Mouse (Mus musculus) forebrain, embryonic 14.5 days (tissue): ENCODE measurements around the gene Kalrn. TPM values are rescaled to one million over a fixed set of nuclear protein-coding genes. Genes with fewer than 3 reads are reported as not detected.

Source experiments
- ATAC-seq: fragments of 200-750 bp; cut with Nextera tagmentation; 2 replicates; pipeline ENCODE4 v1.8.0; 2017; ENCODE audit warnings: mild to moderate bottlenecking, moderate library complexity
- DNase-seq: peaks from one replicate; pipeline ENCODE4 v3.0.0-alpha.2; 2015; ENCODE audit warnings: low spot score
- H3K27ac ChIP-seq: fragments of 300-500 bp; sonication (generic); 2 replicates; pipeline ENCODE4 v1.5.1; 2014; ENCODE audit warnings: low read depth, mild to moderate bottlenecking, control low read depth, low read length, moderate library complexity
- H3K27me3 ChIP-seq: fragments of 300-500 bp; sonication (generic); replicated peaks from 2 replicates; pipeline ENCODE4 v1.6.1; 2014; ENCODE audit warnings: low read length, control low read depth, mixed read lengths; ENCODE audit not compliant: control insufficient read depth, insufficient read depth
- H3K36me3 ChIP-seq: fragments of 300-500 bp; sonication (generic); 2 replicates; pipeline ENCODE4 v1.6.1; 2014; ENCODE audit warnings: low read length, control low read depth; ENCODE audit not compliant: control insufficient read depth, insufficient read depth
- H3K4me1 ChIP-seq: fragments of 300-500 bp; sonication (generic); 2 replicates; pipeline ENCODE4 v1.6.1; 2014; ENCODE audit warnings: antibody characterized with exemption, low read length, control low read depth; ENCODE audit not compliant: control insufficient read depth, insufficient read depth
- H3K4me2 ChIP-seq: fragments of 300-500 bp; sonication (generic); 2 replicates; pipeline ENCODE4 v1.6.1; 2014; ENCODE audit warnings: mild to moderate bottlenecking, control low read depth, low read length
- H3K4me3 ChIP-seq: fragments of 300-500 bp; sonication (generic); 2 replicates; pipeline ENCODE4 v1.5.1; 2014; ENCODE audit warnings: low read depth, low read length, control low read depth
- H3K9ac ChIP-seq: fragments of 300-500 bp; sonication (generic); 2 replicates; pipeline ENCODE4 v1.6.1; 2014; ENCODE audit warnings: mild to moderate bottlenecking, low read length, control low read depth, moderate library complexity
- H3K9me3 ChIP-seq: fragments of 300-500 bp; sonication (generic); replicated peaks from 2 replicates; pipeline ENCODE4 v1.6.1; 2016; ENCODE audit warnings: low read length, control low read depth, mixed read lengths; ENCODE audit not compliant: control insufficient read depth
- WGBS: fragments of 180-500 bp; shearing (Covaris S2); extraction: QIAGEN DNeasy Blood & Tissue Kit; methylation state at CpG from one replicate; pipeline ENCODE4 v1.1.7; 2014; 5-methylcytosine and 5-hydroxymethylcytosine counted together
- polyA plus RNA-seq: library from polyadenylated mRNA; unstranded; fragments of >200 nt; fragmentation: Nextera tagmentation; extraction: Ambion mirVana; gene quantifications from 2 replicates; pipeline ENCODE4 v1.2.1, GENCODE M21; 2014

Kalrn gene
- polyA plus RNA-seq, 1 experiment from 2014 or later: 19.7 TPM

GRCm38 (mm10) chr16:34355547-34355946 is 217.8 kb downstream of the Kalrn start:
- H3K27ac ChIP-seq: no peak overlapping the region
- H3K9me3 ChIP-seq: no peaks in the 10 kb centered on the region
- no peak overlapping the region for H3K4me2 ChIP-seq
- 88% methylated on average over 3 of the region's 3 CpGs for WGBS
- peaks cover 20% of the 10 kb centered on the region for H3K36me3 ChIP-seq
- no peaks in the 10 kb centered on the region for H3K4me1 ChIP-seq
- no peaks in the 10 kb centered on the region for H3K27me3 ChIP-seq
- DNase-seq: no peak
- no peak for ATAC-seq
- no peak overlapping the region for H3K4me3 ChIP-seq
- H3K9ac ChIP-seq: no peak overlapping the region

- 97% methylated on average over 3 of the region's 3 CpGs for WGBS
- Histone ChIP-seq H3K4me2 (no peak overlapping the region), H3K4me1 (no peaks in the 10 kb centered on the region), H3K9ac (no peak overlapping the region), H3K36me3 (peaks cover 17% of the 10 kb centered on the region), H3K4me3 (no peak overlapping the region), H3K9me3 (no peaks in the 10 kb centered on the region), H3K27me3 (no peaks in the 10 kb centered on the region), H3K27ac (no peak overlapping the region)
- ATAC-seq: no peak
- no peak for DNase-seq
Measured at GRCm38 (mm10) chr16:34354042-34354441, 219.3 kb downstream of the Kalrn start.

GRCm38 (mm10) chr16:34352747-34353146 is 220.6 kb downstream of the Kalrn start:
- Histone ChIP-seq H3K4me2 (no peak overlapping the region), H3K27ac (no peak overlapping the region), H3K4me1 (no peaks in the 10 kb centered on the region), H3K4me3 (no peak overlapping the region), H3K27me3 (no peaks in the 10 kb centered on the region), H3K9ac (no peak overlapping the region), H3K9me3 (no peaks in the 10 kb centered on the region), H3K36me3 (peaks cover 16% of the 10 kb centered on the region)
- ATAC-seq: no peak
- no peak for DNase-seq
- 83% methylated on average over 6 of the region's 6 CpGs for WGBS

GRCm38 (mm10) chr16:34351575-34352150 is 221.7 kb downstream of the Kalrn start:
- no peaks in the 10 kb centered on the region for H3K27me3 ChIP-seq
- ATAC-seq (no peak), DNase-seq (no peak)
- H3K27ac ChIP-seq: no peak overlapping the region
- no peak overlapping the region for H3K4me3 ChIP-seq
- no peaks in the 10 kb centered on the region for H3K4me1 ChIP-seq
- no peak overlapping the region for H3K4me2 ChIP-seq
- no peak overlapping the region for H3K9ac ChIP-seq
- no peaks in the 10 kb centered on the region for H3K9me3 ChIP-seq
- 86% methylated on average over 7 of the region's 7 CpGs for WGBS
- peaks cover 8% of the 10 kb centered on the region for H3K36me3 ChIP-seq

- Histone ChIP-seq H3K4me3 (no peak overlapping the region), H3K4me2 (no peak overlapping the region), H3K9ac (no peak overlapping the region), H3K9me3 (no peaks in the 10 kb centered on the region), H3K27ac (no peak overlapping the region), H3K27me3 (no peaks in the 10 kb centered on the region), H3K36me3 (no peaks in the 10 kb centered on the region), H3K4me1 (peaks cover 4% of the 10 kb centered on the region)
- no peak for DNase-seq
- WGBS: 74% methylated on average over 10 of the region's 10 CpGs
- ATAC-seq: no peak
Measured at GRCm38 (mm10) chr16:34347574-34347973, 225.8 kb downstream of the Kalrn start.

GRCm38 (mm10) chr16:34344895-34345876 is 228.1 kb downstream of the Kalrn start:
- no peak for DNase-seq
- Histone ChIP-seq H3K36me3 (no peaks in the 10 kb centered on the region), H3K27me3 (no peaks in the 10 kb centered on the region), H3K9me3 (no peaks in the 10 kb centered on the region), H3K27ac (no peak overlapping the region), H3K4me3 (no peak overlapping the region), H3K4me2 (no peak overlapping the region), H3K9ac (no peak overlapping the region), H3K4me1 (peaks cover 9% of the 10 kb centered on the region)
- 89% methylated on average over 8 of the region's 8 CpGs for WGBS
- ATAC-seq: no peak

- H3K9me3 ChIP-seq: no peaks in the 10 kb centered on the region
- WGBS: 54% methylated on average over 1 of the region's 1 CpGs
- no peak overlapping the region for H3K27ac ChIP-seq
- peaks cover 11% of the 10 kb centered on the region for H3K4me1 ChIP-seq
- H3K9ac ChIP-seq: no peak overlapping the region
- no peak overlapping the region for H3K4me3 ChIP-seq
- peak; percentile 58; the same call in 1 of the 2 replicates for ATAC-seq
- DNase-seq: peak; percentile 67
- H3K36me3 ChIP-seq: no peaks in the 10 kb centered on the region
- H3K27me3 ChIP-seq: no peaks in the 10 kb centered on the region
- no peak overlapping the region for H3K4me2 ChIP-seq
Measured at GRCm38 (mm10) chr16:34343968-34344367, 229.4 kb downstream of the Kalrn start.

GRCm38 (mm10) chr16:34343161-34343560 is 230.2 kb downstream of the Kalrn start:
- no peak for DNase-seq
- WGBS: 87% methylated on average over 4 of the region's 4 CpGs

More at GRCm38 (mm10) chr16:34343161-34343560, 230.2 kb downstream of the Kalrn start:
- Histone ChIP-seq H3K4me2 (no peak overlapping the region), H3K36me3 (no peaks in the 10 kb centered on the region), H3K27me3 (no peaks in the 10 kb centered on the region), H3K9ac (no peak overlapping the region), H3K4me1 (peaks cover 18% of the 10 kb centered on the region), H3K9me3 (no peaks in the 10 kb centered on the region), H3K27ac (0 out of 2 replicates have a peak overlapping the region, but pooled peaks have one; percentile 68), H3K4me3 (no peak overlapping the region)
- ATAC-seq: no peak
